ENCODE assay signal across 34 mouse cellular contexts in the genomic region with DNA sequence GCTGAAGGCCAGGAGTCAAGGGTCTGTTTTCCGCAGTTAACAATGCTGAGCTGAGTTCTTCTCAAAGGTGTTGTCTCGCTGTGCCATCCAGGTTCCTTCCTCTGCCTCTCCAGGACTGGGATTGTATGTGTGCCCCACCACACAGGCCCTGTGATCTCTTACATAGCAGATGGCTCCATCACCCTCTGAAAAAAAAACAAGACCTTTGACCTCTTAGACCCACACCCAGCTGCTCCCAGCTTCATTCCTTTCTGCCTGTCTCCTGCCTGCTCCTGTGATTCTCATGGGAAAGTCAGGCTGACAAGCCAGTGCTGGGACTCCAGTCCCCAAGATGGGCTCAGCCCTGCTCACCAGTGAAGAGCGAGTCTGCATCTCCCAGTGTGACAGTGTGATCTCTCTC. TPM values are rescaled to one million over a fixed set of nuclear protein-coding genes. Genes with fewer than 3 reads are reported as not detected.
DNase-seq lines count a peak whose midpoint lies in the region; ATAC-seq and TF ChIP-seq lines count a peak whose summit lies in the region.
"Had no signal": no experiment of that assay in that cellular context is flagged by ENCODE, and none has a peak within 500 bp of the region (broad histone marks: within the 10 kb centered on the region; RNA-seq: fewer than 3 reads in every experiment).

No protein-coding gene starts in this region.

- no peaks in the 10 kb centered on the region for H3K27me3 ChIP-seq in heart, embryonic 13.5 days (replicated peaks)
- no peaks in the 10 kb centered on the region for H3K27me3 ChIP-seq in midbrain, embryonic 10.5 days (ENCODE audit: low read depth, poor library complexity, severe bottlenecking)
- H3K27me3 ChIP-seq in midbrain, postnatal 0 days (ENCODE audit: insufficient read depth, low read length): no peaks in the 10 kb centered on the region
- H3K27me3 ChIP-seq: forebrain, embryonic 13.5 days had no signal

- H3K36me3 ChIP-seq in heart, embryonic 13.5 days: no peaks in the 10 kb centered on the region
- H3K36me3 ChIP-seq in midbrain, embryonic 10.5 days: no peaks in the 10 kb centered on the region
- H3K36me3 ChIP-seq in midbrain, postnatal 0 days (ENCODE audit: insufficient read depth, low read length): no peaks in the 10 kb centered on the region

- peak overlapping the region; percentile 59; the same call in 1 of the 2 replicates for H3K9ac ChIP-seq in heart, embryonic 13.5 days
- H3K9ac ChIP-seq in midbrain, postnatal 0 days (replicated peaks; ENCODE audit: low read length, poor library complexity, severe bottlenecking): no peak overlapping the region
- H3K9ac ChIP-seq: forebrain, embryonic 13.5 days had no signal

- no peak for ATAC-seq in heart, embryonic 13.5 days (ENCODE audit: extremely low read depth, insufficient number of reproducible peaks, low FRiP score, low TSS enrichment)
- ATAC-seq in midbrain, postnatal 0 days (ENCODE audit: low FRiP score): no peak
- ATAC-seq: forebrain, embryonic 13.5 days had no signal

- H3K4me2 ChIP-seq in heart, embryonic 13.5 days: no peak overlapping the region
- no peak overlapping the region for H3K4me2 ChIP-seq in midbrain, postnatal 0 days (ENCODE audit: low read depth, low read length, poor library complexity, severe bottlenecking)
- H3K4me2 ChIP-seq: forebrain, embryonic 13.5 days had no signal

- H3K4me3 ChIP-seq in heart, embryonic 13.5 days: no peak overlapping the region
- H3K4me3 ChIP-seq in midbrain, embryonic 10.5 days: no peak overlapping the region
- no peak overlapping the region for H3K4me3 ChIP-seq in midbrain, postnatal 0 days (ENCODE audit: low read depth, low read length)
- H3K4me3 ChIP-seq: forebrain, embryonic 13.5 days had no signal

- no peak for TF ChIP-seq CTCF in midbrain, postnatal 0 days (IDR thresholded peaks at IDR 0.05)

- H3K9me3 ChIP-seq in heart, embryonic 13.5 days: no peaks in the 10 kb centered on the region
- no peaks in the 10 kb centered on the region for H3K9me3 ChIP-seq in midbrain, embryonic 10.5 days (replicated peaks)
- H3K9me3 ChIP-seq in midbrain, postnatal 0 days (ENCODE audit: low read length): no peaks in the 10 kb centered on the region
- H3K9me3 ChIP-seq: forebrain, embryonic 13.5 days had no signal

- no peak for DNase-seq in heart, postnatal 4 days
- DNase-seq in midbrain, embryonic 10.5 days (ENCODE audit: low spot score): peak; percentile 25
- no peak for DNase-seq in midbrain, postnatal 0 days (ENCODE audit: low spot score)
- DNase-seq in embryo, embryonic 11 days: peak; percentile 39
- peak; percentile 54 for DNase-seq in mesoderm, embryonic 11.5 days (ENCODE audit: low read depth, low spot score)
- DNase-seq in spleen, postnatal 10 days (ENCODE audit: low spot score in 2 of 2): no peak
- DNase-seq in cerebellum, postnatal 25 days: no peak
- DNase-seq: adrenal gland, postnatal 36 days; cerebellum, adult 9-10 months; gastrocnemius, postnatal 10 days; heart, adult 18-20 months; kidney, adult 8-10 months; kidney, postnatal 10 days; lung, postnatal 4 days; right cerebral cortex, postnatal 25 days; spleen, adult 18-20 months; thymus, adult 2 months; thymus, postnatal 4 days had no signal

- H3K4me1 ChIP-seq in heart, embryonic 13.5 days: peaks cover 59% of the 10 kb centered on the region
- peaks cover 23% of the 10 kb centered on the region for H3K4me1 ChIP-seq in midbrain, embryonic 10.5 days
- H3K4me1 ChIP-seq in midbrain, postnatal 0 days (ENCODE audit: insufficient read depth, low read length): no peaks in the 10 kb centered on the region
- H3K4me1 ChIP-seq: forebrain, embryonic 13.5 days had no signal

- H3K27ac ChIP-seq in heart, embryonic 13.5 days (replicated peaks): peak overlapping the region; percentile 97
- peak overlapping the region; percentile 68 for H3K27ac ChIP-seq in midbrain, embryonic 10.5 days (replicated peaks)
- H3K27ac ChIP-seq in midbrain, postnatal 0 days (ENCODE audit: low read depth, low read length): no peak overlapping the region
- H3K27ac ChIP-seq: forebrain, embryonic 13.5 days had no signal

- WGBS in heart, embryonic 13.5 days: 62% methylated on average over 3 of the region's 3 CpGs
- 53% methylated on average over 3 of the region's 3 CpGs for WGBS in midbrain, embryonic 10.5 days
- 62% methylated on average over 3 of the region's 3 CpGs for WGBS in midbrain, postnatal 0 days

RNA-seq across cellular contexts. Expression of a gene that starts 25.2 kb away (rescaled TPM):
- polyA plus RNA-seq in heart, embryonic 13.5 days (2015; fragmentation: Nextera tagmentation; extraction: Ambion mirVana): not detected in 2 replicates
- total RNA-seq in heart, postnatal 4 days (2021): not detected
- not detected in 2 replicates for polyA plus RNA-seq in midbrain, embryonic 10.5 days (2016; fragmentation: Nextera tagmentation; extraction: Ambion mirVana)
- not detected in 2 replicates for total RNA-seq in midbrain, postnatal 0 days (2014; rRNA removed)
- polyA plus RNA-seq in midbrain, postnatal 0 days (2015; fragmentation: Nextera tagmentation; extraction: Ambion mirVana): not detected in 2 replicates
- total RNA-seq: adrenal gland, adult 18-20 months; adrenal gland, postnatal 36 days; common myeloid progenitor, adult 5-6 weeks; ES-E14; gastrocnemius, postnatal 10 days; heart, adult 18-20 months; hematopoietic stem cell, adult 5-6 weeks; layer of hippocampus, postnatal 10 days; liver, adult 2 months; megakaryocyte-erythroid progenitor cell, adult 5-6 weeks; monocyte, adult 5-6 weeks had no signal
- polyA plus RNA-seq: embryonic facial prominence, embryonic 14.5 days; forebrain, embryonic 13.5 days; frontal cortex, adult 2 months; limb, embryonic 11.5 days; liver, adult 2 months; liver, embryonic 16.5 days; lung, embryonic 16.5 days; neural tube, embryonic 11.5 days; thymus, adult 2 months had no signal

RNA-seq across cellular contexts. Expression of a gene that starts 31.6 kb away (rescaled TPM):
- polyA plus RNA-seq in heart, embryonic 13.5 days (2015; fragmentation: Nextera tagmentation; extraction: Ambion mirVana): not detected in 2 replicates
- not detected for total RNA-seq in heart, postnatal 4 days (2021)
- not detected in 2 replicates for polyA plus RNA-seq in midbrain, embryonic 10.5 days (2016; fragmentation: Nextera tagmentation; extraction: Ambion mirVana)
- total RNA-seq in midbrain, postnatal 0 days (2014; rRNA removed): not detected in 2 replicates
- not detected in 2 replicates for polyA plus RNA-seq in midbrain, postnatal 0 days (2015; fragmentation: Nextera tagmentation; extraction: Ambion mirVana)
- total RNA-seq: adrenal gland, adult 18-20 months; adrenal gland, postnatal 36 days; common myeloid progenitor, adult 5-6 weeks; ES-E14; gastrocnemius, postnatal 10 days; heart, adult 18-20 months; hematopoietic stem cell, adult 5-6 weeks; layer of hippocampus, postnatal 10 days; liver, adult 2 months; megakaryocyte-erythroid progenitor cell, adult 5-6 weeks; monocyte, adult 5-6 weeks had no signal
- polyA plus RNA-seq: embryonic facial prominence, embryonic 14.5 days; forebrain, embryonic 13.5 days; frontal cortex, adult 2 months; limb, embryonic 11.5 days; liver, adult 2 months; liver, embryonic 16.5 days; lung, embryonic 16.5 days; neural tube, embryonic 11.5 days; thymus, adult 2 months had no signal

RNA-seq across cellular contexts. Expression of a gene that starts 45.0 kb away (rescaled TPM):
- polyA plus RNA-seq in heart, embryonic 13.5 days (2015; fragmentation: Nextera tagmentation; extraction: Ambion mirVana): 6.5 and 7.5 TPM in 2 replicates
- total RNA-seq in heart, postnatal 4 days (2021): 1 to 10 TPM; 2.0 TPM
- polyA plus RNA-seq in midbrain, embryonic 10.5 days (2016; fragmentation: Nextera tagmentation; extraction: Ambion mirVana): 0.41 and 0.50 TPM in 2 replicates
- 16.4 and 21.8 TPM in 2 replicates for total RNA-seq in midbrain, postnatal 0 days (2014; rRNA removed)
- 20.8 and 23.5 TPM in 2 replicates for polyA plus RNA-seq in midbrain, postnatal 0 days (2015; fragmentation: Nextera tagmentation; extraction: Ambion mirVana)
- total RNA-seq: common myeloid progenitor, adult 5-6 weeks; hematopoietic stem cell, adult 5-6 weeks; megakaryocyte-erythroid progenitor cell, adult 5-6 weeks had no signal
- polyA plus RNA-seq: neural tube, embryonic 11.5 days had no signal

RNA-seq across cellular contexts. Expression of a gene that starts 54.0 kb away (rescaled TPM):
- 2.3 TPM in 1 of 2 replicates, not detected in the other for polyA plus RNA-seq in heart, embryonic 13.5 days (2015; fragmentation: Nextera tagmentation; extraction: Ambion mirVana)
- total RNA-seq in heart, postnatal 4 days (2021): 1 to 10 TPM in 1 of 2 experiments, under 1 TPM in 1; 0.43 to 1.7 TPM
- polyA plus RNA-seq in midbrain, embryonic 10.5 days (2016; fragmentation: Nextera tagmentation; extraction: Ambion mirVana): 0.75 TPM in 1 of 2 replicates, not detected in the other
- total RNA-seq in midbrain, postnatal 0 days (2014; rRNA removed): 3.3 TPM in 1 of 2 replicates, not detected in the other
- polyA plus RNA-seq in midbrain, postnatal 0 days (2015; fragmentation: Nextera tagmentation; extraction: Ambion mirVana): not detected in 2 replicates
- total RNA-seq: megakaryocyte-erythroid progenitor cell, adult 5-6 weeks had no signal
- polyA plus RNA-seq: forebrain, embryonic 13.5 days; neural tube, embryonic 11.5 days had no signal

RNA-seq across cellular contexts. Expression of a gene that starts 54.3 kb away (rescaled TPM):
- polyA plus RNA-seq in heart, embryonic 13.5 days (2015; fragmentation: Nextera tagmentation; extraction: Ambion mirVana): not detected in 2 replicates
- total RNA-seq in heart, postnatal 4 days (2021): not detected
- polyA plus RNA-seq in midbrain, embryonic 10.5 days (2016; fragmentation: Nextera tagmentation; extraction: Ambion mirVana): not detected in 2 replicates
- not detected in 2 replicates for total RNA-seq in midbrain, postnatal 0 days (2014; rRNA removed)
- not detected in 2 replicates for polyA plus RNA-seq in midbrain, postnatal 0 days (2015; fragmentation: Nextera tagmentation; extraction: Ambion mirVana)
- total RNA-seq: adrenal gland, adult 18-20 months; adrenal gland, postnatal 36 days; common myeloid progenitor, adult 5-6 weeks; ES-E14; gastrocnemius, postnatal 10 days; heart, adult 18-20 months; hematopoietic stem cell, adult 5-6 weeks; layer of hippocampus, postnatal 10 days; liver, adult 2 months; megakaryocyte-erythroid progenitor cell, adult 5-6 weeks; monocyte, adult 5-6 weeks had no signal
- polyA plus RNA-seq: embryonic facial prominence, embryonic 14.5 days; forebrain, embryonic 13.5 days; frontal cortex, adult 2 months; limb, embryonic 11.5 days; liver, adult 2 months; liver, embryonic 16.5 days; lung, embryonic 16.5 days; neural tube, embryonic 11.5 days; thymus, adult 2 months had no signal

Comparison
In these comparisons a context has a peak if more than half of its experiments do, and no peak if none do; other contexts are left out.
1. DNase-seq: peak in midbrain, embryonic 10.5 days (single experiment), embryo, embryonic 11 days (single experiment) and mesoderm, embryonic 11.5 days (single experiment); none in heart, postnatal 4 days (single experiment), midbrain, postnatal 0 days (single experiment), spleen, postnatal 10 days (0 of 2) and cerebellum, postnatal 25 days (0 of 2).